Mouse (Mus musculus): ENCODE measurements around the gene Zscan4c. TPM values are rescaled to one million over a fixed set of nuclear protein-coding genes. Genes with fewer than 3 reads are reported as not detected.
"Not testable (repeated sequence)": the region's sequence is repeated elsewhere in the genome, so short reads cannot be mapped to it uniquely, and the experiment has no call there.

The Zscan4c gene
- total RNA-seq (2012; rRNA removed) = not detected in 2 replicates
- polyA plus RNA-seq (2012; ENCODE audit: insufficient read depth in 1 of 2, insufficient read length in 2 of 2, low read depth in 1 of 2, low replicate concordance in 2 of 2, missing spikeins in 1 of 2) = not detected

DNA sequence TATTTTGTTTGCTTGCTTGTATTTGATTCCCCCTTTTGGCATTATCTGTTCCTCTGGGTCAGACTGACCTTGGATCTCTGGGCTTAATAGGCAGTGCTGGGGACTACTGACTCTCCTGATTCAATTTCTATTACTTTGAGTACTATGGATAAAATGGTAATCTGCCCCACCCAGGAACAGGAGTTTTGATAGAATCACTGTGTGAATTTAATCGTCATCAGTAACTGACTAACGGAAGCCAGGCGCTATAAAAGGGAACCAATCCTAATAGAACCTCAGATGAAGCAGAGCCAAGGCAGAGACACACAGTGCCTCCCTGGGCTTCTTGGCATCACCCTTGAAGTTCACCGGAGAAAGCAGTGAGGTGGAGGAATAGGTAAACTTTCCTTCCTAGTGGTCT is at the start of gene Zscan4c:
Zscan4c (plus strand) TSS at position 301 of the 400 bp plus-strand sequence.
- not testable (repeated sequence) for H3K9ac ChIP-seq (ENCODE audit: control insufficient read depth, low read depth, low read length, poor library complexity, severe bottlenecking); H3K36me3 ChIP-seq (ENCODE audit: control insufficient read depth in 1 of 2, insufficient read depth in 2 of 2, low read length in 2 of 2); H3K9me3 ChIP-seq (replicated peaks; ENCODE audit: insufficient read depth, low read length); H3K4me1 ChIP-seq (ENCODE audit: control insufficient read depth in 1 of 2, insufficient read depth in 2 of 2, low read length in 2 of 2); H3K27me3 ChIP-seq (ENCODE audit: control insufficient read depth in 1 of 2, insufficient read depth in 2 of 2, low read length in 2 of 2); H3K27ac ChIP-seq (ENCODE audit: control insufficient read depth, low read depth, low read length); DNase-seq (ENCODE audit: low read depth, low spot score); H3K79me2 ChIP-seq (ENCODE audit: control insufficient read depth, insufficient read depth, low read length, poor library complexity); H3K4me3 ChIP-seq (ENCODE audit: control insufficient read depth in 1 of 2, insufficient read depth in 1 of 2, low read depth in 2 of 2, low read length in 2 of 2)

Other genes with a start within 250 kb of the Zscan4c start
- gene Zscan4b, start 100.7 kb upstream of the Zscan4c start, total RNA-seq (2012; rRNA removed) = not detected in 2 replicates
- gene Zscan4b, start 100.7 kb upstream of the Zscan4c start, polyA plus RNA-seq (2012; ENCODE audit: insufficient read depth in 1 of 2, insufficient read length in 2 of 2, low read depth in 1 of 2, low replicate concordance in 2 of 2, missing spikeins in 1 of 2) = not detected
- gene Zscan4-ps1, start 63.9 kb downstream of the Zscan4c start, total RNA-seq (2012; rRNA removed) = not detected in 2 replicates
- gene Zscan4-ps1, start 63.9 kb downstream of the Zscan4c start, polyA plus RNA-seq (2012; ENCODE audit: insufficient read depth in 1 of 2, insufficient read length in 2 of 2, low read depth in 1 of 2, low replicate concordance in 2 of 2, missing spikeins in 1 of 2) = not detected
- gene Zscan4d, start 160.4 kb downstream of the Zscan4c start, total RNA-seq (2012; rRNA removed) = not detected in 2 replicates
- gene Zscan4d, start 160.4 kb downstream of the Zscan4c start, polyA plus RNA-seq (2012; ENCODE audit: insufficient read depth in 1 of 2, insufficient read length in 2 of 2, low read depth in 1 of 2, low replicate concordance in 2 of 2, missing spikeins in 1 of 2) = not detected